16 mouse cellular contexts compared by ENCODE assay signal in genomic region chr12:51591921-51592320, GRCm38 (mm10). TPM values are rescaled to one million over a fixed set of nuclear protein-coding genes. Genes with fewer than 3 reads are reported as not detected.
"Had no signal": no experiment of that assay in that cellular context is flagged by ENCODE, and none has a peak within 500 bp of the region (broad histone marks: within the 10 kb centered on the region; RNA-seq: fewer than 3 reads in every experiment).

No protein-coding gene starts in this region.

- DNase-seq: gastrocnemius, adult 2 months; gastrocnemius, postnatal 10 days; gastrocnemius, postnatal 25 days; heart, adult 18-20 months; heart, postnatal 14 days; heart, postnatal 36 days; kidney, adult 18-20 months; kidney, adult 8-10 months; kidney, postnatal 10 days; kidney, postnatal 25 days; kidney, postnatal 4 days; liver; liver, embryonic 13.5 days had no signal

- ATAC-seq: hindbrain, postnatal 0 days; intestine, embryonic 16.5 days had no signal

RNA-seq across cellular contexts. Expression of gene Coch, which starts 1.2 kb away (rescaled TPM):
- total RNA-seq: hematopoietic stem cell, adult 5-6 weeks had no signal
